ENCODE assay signal across 9 mouse cellular contexts in the genomic region with DNA sequence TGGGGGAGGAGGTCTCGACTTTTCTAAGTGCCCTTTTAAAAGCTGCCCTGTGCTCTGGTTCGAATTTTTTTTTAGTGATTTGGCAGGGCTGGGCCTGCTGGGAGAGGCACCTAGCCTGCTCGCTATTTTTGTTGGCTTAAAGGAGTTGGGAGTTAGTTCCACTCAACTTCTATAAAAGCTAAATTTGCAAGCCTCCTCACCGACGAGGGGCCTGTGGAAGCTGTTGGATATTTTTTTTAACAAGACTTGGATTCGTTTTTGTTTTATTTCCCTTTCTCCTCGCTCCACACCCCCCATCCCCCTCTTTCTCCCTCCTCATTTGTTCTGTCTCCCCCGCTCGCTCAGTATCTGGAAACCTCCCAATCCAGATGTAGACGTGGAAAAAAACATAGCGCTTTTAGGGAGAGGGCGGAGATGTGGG. TPM values are rescaled to one million over a fixed set of nuclear protein-coding genes. Genes with fewer than 3 reads are reported as not detected.
DNase-seq lines count a peak whose midpoint lies in the region; ATAC-seq and TF ChIP-seq lines count a peak whose summit lies in the region.
"Had no signal": no experiment of that assay in that cellular context is flagged by ENCODE, and none has a peak within 500 bp of the region (broad histone marks: within the 10 kb centered on the region; RNA-seq: fewer than 3 reads in every experiment).

No protein-coding gene starts in this region.

- TF ChIP-seq CTCF in left cerebral cortex, adult 2 months (IDR thresholded peaks at IDR 0.05): no peak
- no peak for TF ChIP-seq CTCF in small intestine, adult 2 months (IDR thresholded peaks at IDR 0.05; ENCODE audit: extremely low read depth, insufficient read length, insufficient replicate concordance, low read depth, low read length)

- under 1% methylated on average over 12 of the region's 12 CpGs for WGBS in forebrain, embryonic 16.5 days
- under 1% methylated on average over 12 of the region's 12 CpGs for WGBS in limb, embryonic 10.5 days
- 56% methylated on average over 12 of the region's 12 CpGs for WGBS in small intestine, adult 2 months

- H3K4me3 ChIP-seq in left cerebral cortex, adult 2 months: peak overlapping the region; percentile 47
- H3K4me3 ChIP-seq in forebrain, embryonic 16.5 days (replicated peaks; ENCODE audit: low read length): peak overlapping the region; percentile 73
- peak overlapping the region; percentile 87 for H3K4me3 ChIP-seq in limb, embryonic 10.5 days
- 0 out of 2 replicates have a peak overlapping the region, but pooled peaks have one; percentile 23 for H3K4me3 ChIP-seq in small intestine, adult 2 months (ENCODE audit: low read depth, low read length)

- no peak for TF ChIP-seq POLR2A in small intestine, adult 2 months (IDR thresholded peaks at IDR 0.05; ENCODE audit: low read depth, low read length)

- intact Hi-C loops in left cerebral cortex, adult 2 months (cut with DNase I): no loop called here
- intact Hi-C loops in left cerebral cortex, postnatal 10 days (cut with DNase I): loop anchor here (5.0 kb wide), 1 partner anchor 34 kb away; no protein-coding TSS in a partner anchor
- intact Hi-C loops in left cerebral cortex, postnatal 25 days (cut with DNase I): no loop called here

- peak overlapping the region; percentile 80 for H3K9ac ChIP-seq in forebrain, embryonic 16.5 days (replicated peaks; ENCODE audit: low read depth, low read length)

- H3K27ac ChIP-seq in left cerebral cortex, adult 2 months: no peak overlapping the region
- peak overlapping the region; percentile 48 for H3K27ac ChIP-seq in forebrain, embryonic 16.5 days (ENCODE audit: low read length)
- H3K27ac ChIP-seq in limb, embryonic 10.5 days: peak overlapping the region; percentile 99
- no peak overlapping the region for H3K27ac ChIP-seq in small intestine, adult 2 months (ENCODE audit: insufficient read depth, low read depth, low read length)

- H3K4me1 ChIP-seq in forebrain, embryonic 16.5 days (replicated peaks; ENCODE audit: control insufficient read depth, insufficient read depth, low read length): peaks cover 36% of the 10 kb centered on the region
- H3K4me1 ChIP-seq in limb, embryonic 10.5 days: peaks cover 53% of the 10 kb centered on the region
- H3K4me1 ChIP-seq in small intestine, adult 2 months (ENCODE audit: control insufficient read depth, insufficient read depth, insufficient read length, low read length): peaks cover 6% of the 10 kb centered on the region; the same call in 1 of the 2 replicates

- no peak for DNase-seq in left cerebral cortex, adult 2 months (ENCODE audit: extremely low spot score in 1 of 2, low spot score in 2 of 2)
- DNase-seq in left cerebral cortex, postnatal 10 days (ENCODE audit: extremely low spot score in 1 of 2, low spot score in 2 of 2): no peak
- DNase-seq in limb, embryonic 10.5 days (ENCODE audit: low spot score): peak; percentile 57
- DNase-seq in retina, embryonic 14.5 days (ENCODE audit: low spot score): no peak
- no peak for DNase-seq in adrenal gland, adult 2 months
- DNase-seq in left cerebral cortex, postnatal 25 days (ENCODE audit: low spot score in 2 of 2): no peak

- H3K36me3 ChIP-seq in forebrain, embryonic 16.5 days (ENCODE audit: control insufficient read depth, insufficient read depth): no peaks in the 10 kb centered on the region
- peaks cover 19% of the 10 kb centered on the region for H3K36me3 ChIP-seq in limb, embryonic 10.5 days
- no peaks in the 10 kb centered on the region for H3K36me3 ChIP-seq in small intestine, adult 2 months (ENCODE audit: control insufficient read depth, insufficient read depth, low read length)

- H3K4me2 ChIP-seq in forebrain, embryonic 16.5 days (ENCODE audit: low read length): peak overlapping the region; percentile 71

- ATAC-seq in forebrain, embryonic 16.5 days: no peak

- no peaks in the 10 kb centered on the region for H3K9me3 ChIP-seq in forebrain, embryonic 16.5 days (ENCODE audit: control insufficient read depth, low read length)
- no peaks in the 10 kb centered on the region for H3K9me3 ChIP-seq in limb, embryonic 10.5 days (replicated peaks)

- no peaks in the 10 kb centered on the region for H3K27me3 ChIP-seq in forebrain, embryonic 16.5 days (replicated peaks; ENCODE audit: control insufficient read depth, insufficient read depth, low read length)
- no peaks in the 10 kb centered on the region for H3K27me3 ChIP-seq in limb, embryonic 10.5 days (ENCODE audit: low read depth, poor library complexity, severe bottlenecking)
- H3K27me3 ChIP-seq in small intestine, adult 2 months (ENCODE audit: control insufficient read depth, insufficient read depth, low read length): peaks cover 9% of the 10 kb centered on the region

RNA-seq across cellular contexts. Expression of a gene that starts 2.6 kb away (rescaled TPM):
- 10 to 100 TPM; 10.9 to 11.7 TPM for total RNA-seq in left cerebral cortex, adult 2 months (2021)
- total RNA-seq in left cerebral cortex, postnatal 10 days (2021): 10 to 100 TPM in 1 of 2 experiments, 1 to 10 TPM in 1; 6.7 to 11.0 TPM
- polyA plus RNA-seq in forebrain, embryonic 16.5 days (2015; fragmentation: Nextera tagmentation; extraction: Ambion mirVana): 12.0 and 13.5 TPM in 2 replicates
- 54.8 and 59.8 TPM in 2 replicates for polyA plus RNA-seq in limb, embryonic 10.5 days (2016; fragmentation: Nextera tagmentation; extraction: Ambion mirVana)
- 9.0 and 12.4 TPM in 2 replicates for polyA plus RNA-seq in small intestine, adult 2 months (2012; rRNA removed)
- total RNA-seq in adrenal gland, adult 2 months (2021): 1 to 10 TPM; 2.0 to 9.3 TPM
- 22.8 and 23.1 TPM in 2 replicates for polyA plus RNA-seq in adrenal gland, adult 2 months (2012; rRNA removed)
- total RNA-seq in left cerebral cortex, postnatal 25 days (2021): 10 to 100 TPM in 1 of 2 experiments, 1 to 10 TPM in 1; 9.3 to 11.3 TPM

RNA-seq across cellular contexts. Expression of a gene that starts 27.5 kb away (rescaled TPM):
- 1 to 10 TPM; 4.8 to 5.0 TPM for total RNA-seq in left cerebral cortex, adult 2 months (2021)
- total RNA-seq in left cerebral cortex, postnatal 10 days (2021): 1 to 10 TPM; 5.4 to 7.1 TPM
- polyA plus RNA-seq in forebrain, embryonic 16.5 days (2015; fragmentation: Nextera tagmentation; extraction: Ambion mirVana): 6.4 and 8.3 TPM in 2 replicates
- 2.5 and 3.3 TPM in 2 replicates for polyA plus RNA-seq in limb, embryonic 10.5 days (2016; fragmentation: Nextera tagmentation; extraction: Ambion mirVana)
- polyA plus RNA-seq in small intestine, adult 2 months (2012; rRNA removed): 0.42 and 0.51 TPM in 2 replicates
- total RNA-seq in adrenal gland, adult 2 months (2021): under 1 TPM in 1 of 2 experiments, not detected in 1; 0.52 TPM
- polyA plus RNA-seq in adrenal gland, adult 2 months (2012; rRNA removed): not detected in 2 replicates
- 1 to 10 TPM; 3.8 to 6.0 TPM for total RNA-seq in left cerebral cortex, postnatal 25 days (2021)

RNA-seq across cellular contexts. Expression of a gene that starts 50.6 kb away (rescaled TPM):
- 10 to 100 TPM; 57.1 to 60.5 TPM for total RNA-seq in left cerebral cortex, adult 2 months (2021)
- total RNA-seq in left cerebral cortex, postnatal 10 days (2021): 10 to 100 TPM; 46.0 to 46.8 TPM
- polyA plus RNA-seq in forebrain, embryonic 16.5 days (2015; fragmentation: Nextera tagmentation; extraction: Ambion mirVana): 66.6 and 88.1 TPM in 2 replicates
- 67.1 and 77.1 TPM in 2 replicates for polyA plus RNA-seq in limb, embryonic 10.5 days (2016; fragmentation: Nextera tagmentation; extraction: Ambion mirVana)
- 8.2 and 26.3 TPM in 2 replicates for polyA plus RNA-seq in small intestine, adult 2 months (2012; rRNA removed)
- 10 to 100 TPM; 23.2 to 31.4 TPM for total RNA-seq in adrenal gland, adult 2 months (2021)
- polyA plus RNA-seq in adrenal gland, adult 2 months (2012; rRNA removed): 16.0 and 18.4 TPM in 2 replicates
- 10 to 100 TPM; 46.6 to 55.7 TPM for total RNA-seq in left cerebral cortex, postnatal 25 days (2021)

RNA-seq across cellular contexts. Expression of a gene that starts 56.8 kb away (rescaled TPM):
- total RNA-seq in left cerebral cortex, adult 2 months (2021): not detected
- total RNA-seq in left cerebral cortex, postnatal 10 days (2021): not detected
- polyA plus RNA-seq in forebrain, embryonic 16.5 days (2015; fragmentation: Nextera tagmentation; extraction: Ambion mirVana): 0.09 TPM in 1 of 2 replicates, not detected in the other
- 0.14 and 0.55 TPM in 2 replicates for polyA plus RNA-seq in limb, embryonic 10.5 days (2016; fragmentation: Nextera tagmentation; extraction: Ambion mirVana)
- polyA plus RNA-seq in small intestine, adult 2 months (2012; rRNA removed): not detected in 2 replicates
- total RNA-seq in adrenal gland, adult 2 months (2021): not detected
- polyA plus RNA-seq in adrenal gland, adult 2 months (2012; rRNA removed): not detected in 2 replicates
- total RNA-seq in left cerebral cortex, postnatal 25 days (2021): not detected
- polyA plus RNA-seq: gonadal fat pad, adult 2 months had no signal

Comparison
In these comparisons a context has a peak if more than half of its experiments do, and no peak if none do; other contexts are left out.
1. H3K27ac ChIP-seq: peak in forebrain, embryonic 16.5 days (single experiment) and limb, embryonic 10.5 days (single experiment); none in left cerebral cortex, adult 2 months (single experiment) and small intestine, adult 2 months (single experiment).
2. H3K4me3 ChIP-seq: peak in every context shown above with its lines; median percentile 87 in limb, embryonic 10.5 days; 73 in forebrain, embryonic 16.5 days; 47 in left cerebral cortex, adult 2 months; 23 in small intestine, adult 2 months.